Mouse (Mus musculus) activated CD4-positive, CD25-positive, alpha-beta regulatory T cell, adult 4 months (primary cell): ENCODE data around the gene Phf20. TPM values are rescaled to one million over a fixed set of nuclear protein-coding genes. Genes with fewer than 3 reads are reported as not detected.
"Not testable (repeated sequence)": the region's sequence is repeated elsewhere in the genome, so short reads cannot be mapped to it uniquely, and the experiment has no call there.

Experiments
- ATAC-seq: one replicate; pipeline ENCODE4 v1.8.0; 2017
- polyA plus RNA-seq, 2 experiments: library from polyadenylated mRNA; unstranded; fragments of 100-300 nt; shearing (Covaris generic); gene quantifications; one replicate each; pipeline ENCODE4 v1.2.1; 2017

Gene Phf20
- polyA plus RNA-seq, 2 experiments from 2014 or later = 56.4 to 77.6 TPM

- ATAC-seq = no peak
Observed at GRCm38 (mm10) chr2:156201486-156201885, 5.2 kb downstream of the Phf20 start.

DNA sequence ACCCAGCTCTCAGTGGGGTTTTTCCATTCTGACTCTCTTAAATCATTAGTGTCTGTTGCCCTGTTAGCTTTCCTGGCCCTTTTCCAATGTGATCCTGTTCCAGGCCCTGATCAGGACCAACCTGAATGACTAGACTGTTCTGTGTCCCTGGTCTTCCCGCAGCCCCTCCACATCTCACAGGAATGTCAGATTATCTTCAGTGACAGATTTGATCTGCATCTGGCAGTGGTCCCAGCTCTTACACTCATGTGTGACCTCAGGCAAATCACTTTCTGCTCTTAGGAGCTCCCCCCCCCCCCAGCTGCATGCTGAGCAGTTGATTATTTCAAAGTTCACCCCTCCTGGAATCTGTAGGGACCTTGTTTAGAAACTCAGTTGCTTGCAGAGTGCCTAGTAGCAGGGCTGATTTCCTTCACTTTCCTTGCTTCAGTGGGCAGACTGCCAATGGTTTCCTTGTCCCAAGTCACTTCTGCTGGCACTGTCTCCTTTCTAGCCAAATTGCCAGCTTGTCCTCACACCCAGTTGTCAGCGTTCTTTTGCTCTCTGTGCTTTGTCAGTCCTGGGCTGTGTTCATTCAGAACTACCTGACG is 6.7 kb downstream of the Phf20 start:
- no peak for ATAC-seq

DNA sequence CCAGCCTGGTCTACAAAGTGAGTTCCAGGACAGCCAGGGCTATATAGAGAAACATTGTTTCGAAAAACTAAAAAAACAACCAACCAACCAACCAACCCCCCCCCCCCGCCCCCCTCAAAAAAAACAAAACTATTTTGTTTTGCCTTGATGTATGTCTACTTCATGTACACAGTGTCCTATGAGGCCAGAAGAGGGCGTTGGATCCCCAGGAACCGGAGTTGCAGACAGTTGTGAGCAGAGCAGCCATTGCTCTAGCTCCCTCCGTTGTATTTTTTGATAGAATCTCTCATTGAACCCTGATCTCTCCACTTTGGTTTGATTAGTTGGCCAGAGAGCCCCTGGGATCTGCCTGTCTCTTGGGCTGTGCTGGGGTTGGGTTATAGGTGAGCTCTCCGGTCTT is 7.7 kb downstream of the Phf20 start:
- ATAC-seq = no peak

DNA sequence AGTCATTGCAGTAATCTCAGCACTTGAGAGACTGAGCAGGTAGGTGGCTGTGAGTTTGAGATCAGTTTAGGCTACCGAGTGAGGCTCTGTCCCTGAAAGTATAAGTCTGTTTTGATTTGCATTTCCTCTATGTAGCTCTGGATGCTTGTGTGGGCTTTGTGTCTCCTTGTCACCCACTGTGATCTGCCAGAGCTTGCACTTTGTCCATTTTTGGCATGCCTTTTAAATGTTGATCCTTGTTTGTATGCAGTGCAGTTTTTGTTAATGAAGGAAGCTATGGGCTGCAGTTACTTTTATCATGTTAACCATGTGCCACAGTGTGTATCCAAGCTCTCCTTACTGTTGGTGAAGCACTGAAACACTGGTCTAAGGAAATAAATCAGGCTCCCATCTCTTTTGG is 21.5 kb downstream of the Phf20 start:
- ATAC-seq = no peak

- no peak for ATAC-seq
Observed at GRCm38 (mm10) chr2:156222100-156222499, 25.8 kb downstream of the Phf20 start.

GRCm38 (mm10) chr2:156224043-156224442 is 27.8 kb downstream of the Phf20 start:
- ATAC-seq = no peak

- no peak for ATAC-seq
Observed at GRCm38 (mm10) chr2:156227689-156228088, 31.4 kb downstream of the Phf20 start.

DNA sequence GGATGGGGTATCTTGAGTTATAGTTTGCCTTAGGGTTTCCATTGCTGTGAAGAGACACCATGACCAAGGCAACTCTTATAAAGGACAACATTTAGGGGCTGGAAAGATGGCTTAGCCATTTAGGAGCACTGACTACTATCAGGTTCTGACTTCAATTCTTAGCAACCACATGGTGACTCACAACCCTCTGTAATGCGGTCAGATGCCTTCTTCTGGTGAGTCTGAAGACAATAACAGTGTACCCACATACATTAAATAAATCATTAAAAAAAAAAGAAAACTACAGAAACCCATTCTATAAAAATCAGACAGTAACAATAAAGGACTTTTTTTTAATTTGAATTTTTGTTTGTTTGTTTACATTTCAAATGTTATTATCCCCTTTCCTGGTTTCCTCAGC is 32.9 kb downstream of the Phf20 start:
- ATAC-seq = no peak

- no peak for ATAC-seq
Observed at GRCm38 (mm10) chr2:156231340-156231739, 35.1 kb downstream of the Phf20 start.

- ATAC-seq = no peak
Observed at GRCm38 (mm10) chr2:156233275-156233948, 37.1 kb downstream of the Phf20 start.

- ATAC-seq = not testable (repeated sequence)
Observed at GRCm38 (mm10) chr2:156234016-156234415, 37.8 kb downstream of the Phf20 start.

DNA sequence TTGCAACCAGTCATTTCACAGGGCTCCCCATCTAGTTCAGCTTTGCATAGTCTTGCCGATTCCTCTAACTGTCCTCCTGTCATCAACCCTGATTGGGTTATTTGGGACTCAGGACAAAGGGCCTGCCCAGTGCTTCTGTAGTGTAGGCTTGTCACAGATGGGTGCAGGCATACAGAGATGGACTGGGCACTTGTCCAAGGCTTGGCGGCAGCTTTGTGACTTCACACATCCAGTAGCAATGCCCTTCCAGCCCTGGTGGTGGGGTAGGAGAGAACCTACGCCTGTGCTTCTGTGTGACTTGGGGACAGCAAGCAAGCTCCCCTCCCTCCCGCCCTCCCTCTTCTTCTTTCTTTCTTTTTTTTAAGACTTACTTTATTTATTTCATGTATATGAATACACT is 39.6 kb downstream of the Phf20 start:
- ATAC-seq = no peak

- ATAC-seq = no peak
Observed at GRCm38 (mm10) chr2:156241662-156242061, 45.4 kb downstream of the Phf20 start.

DNA sequence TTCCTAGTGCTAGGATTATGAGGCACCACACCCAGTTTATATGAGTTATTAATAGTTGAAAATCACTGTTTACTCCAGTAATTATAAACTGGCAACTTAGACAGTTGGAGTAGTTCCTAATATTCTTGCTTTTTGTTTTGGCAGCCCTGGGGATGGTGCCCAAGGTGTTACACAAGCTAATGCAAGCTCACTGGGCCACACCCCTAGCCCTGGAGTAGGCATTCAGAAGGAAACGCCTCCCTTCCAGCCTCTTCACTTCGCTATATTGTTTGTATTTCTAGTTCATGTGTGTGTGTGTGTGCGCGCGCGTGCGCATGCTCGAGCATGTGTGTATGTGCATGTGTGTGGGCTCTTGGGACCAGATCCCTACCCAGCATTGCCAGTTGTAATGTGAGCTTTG is 46.7 kb downstream of the Phf20 start:
- no peak for ATAC-seq

GRCm38 (mm10) chr2:156247599-156247998 is 51.3 kb downstream of the Phf20 start:
- no peak for ATAC-seq

- ATAC-seq = no peak
Observed at GRCm38 (mm10) chr2:156250761-156251160, 54.5 kb downstream of the Phf20 start.

- no peak for ATAC-seq
Observed at GRCm38 (mm10) chr2:156251291-156251690, 55.0 kb downstream of the Phf20 start.

DNA sequence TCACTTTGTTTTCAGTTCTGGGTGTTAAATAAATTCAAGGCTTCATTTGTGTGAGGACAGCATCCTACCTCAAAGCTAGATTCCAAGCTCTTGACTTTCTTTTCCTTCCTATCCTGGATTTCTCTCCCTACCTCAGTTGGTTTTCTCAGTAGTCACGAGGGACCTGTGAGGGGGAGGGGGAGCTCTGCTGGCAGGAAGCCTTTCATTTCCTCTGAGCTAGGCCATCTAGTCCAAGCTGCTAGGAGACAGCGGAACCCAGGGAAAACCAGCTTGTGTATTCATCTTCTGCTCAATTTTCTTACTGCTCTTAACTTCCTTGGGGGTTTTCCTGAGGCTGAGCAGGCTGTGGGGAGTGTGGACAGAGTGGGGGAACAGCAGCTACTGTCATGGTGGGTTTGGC is 60.8 kb downstream of the Phf20 start:
- ATAC-seq = peak; percentile 43

- peak; percentile 77 for ATAC-seq
Observed at GRCm38 (mm10) chr2:156257922-156258761, 61.9 kb downstream of the Phf20 start.

- no peak for ATAC-seq
Observed at GRCm38 (mm10) chr2:156260968-156261367, 64.7 kb downstream of the Phf20 start.

DNA sequence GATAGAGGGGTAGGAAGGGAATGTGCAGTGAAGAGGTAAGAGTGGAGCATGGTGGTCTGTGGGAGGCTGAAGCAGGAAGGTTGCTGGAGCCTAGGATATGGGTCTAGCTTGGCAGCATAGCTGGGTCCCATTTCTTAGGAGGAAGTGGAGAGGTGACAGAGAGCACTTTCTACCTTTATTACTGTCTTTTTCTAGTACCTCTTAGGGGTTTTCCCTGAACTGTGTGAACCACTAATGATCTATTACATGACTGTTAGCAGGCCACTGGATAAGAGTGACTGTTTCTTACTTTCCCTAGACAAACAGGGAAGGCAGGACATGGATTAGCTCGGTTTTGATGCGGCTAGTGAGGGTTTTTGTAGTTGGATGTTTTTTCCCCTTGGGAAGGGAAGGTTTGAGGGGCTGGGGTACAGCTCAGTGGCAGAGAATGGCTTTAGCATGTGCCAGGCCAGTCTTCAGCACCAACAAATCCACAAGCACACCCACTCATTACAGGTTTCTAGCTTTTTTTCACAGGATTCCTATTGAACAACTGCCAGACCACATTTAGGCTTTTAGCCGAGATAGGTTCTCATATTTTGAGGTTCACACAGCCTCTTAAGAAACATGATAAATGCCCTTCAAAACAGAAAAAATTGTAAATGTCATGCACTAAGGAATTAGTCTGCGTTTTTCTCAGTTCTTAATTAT is 67.1 kb downstream of the Phf20 start:
- ATAC-seq = peak; percentile 55

DNA sequence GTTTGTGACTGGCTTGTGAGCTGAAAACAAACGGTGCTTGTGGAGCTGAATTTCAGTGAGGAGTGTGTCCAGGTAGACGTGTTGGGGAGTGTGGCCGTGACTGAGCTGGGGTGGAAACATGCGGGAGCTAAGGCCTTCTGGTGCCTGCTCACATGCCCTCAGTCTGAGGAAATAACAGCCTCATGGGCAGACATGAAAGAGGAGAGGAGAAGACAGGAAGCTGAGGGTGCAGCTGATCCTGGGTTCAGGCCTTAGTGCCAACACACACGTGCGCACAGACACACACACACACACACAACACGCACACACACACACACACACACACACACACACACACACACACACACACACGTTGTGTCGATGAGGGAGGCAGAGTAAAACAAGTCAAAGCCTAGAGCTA is 71.4 kb downstream of the Phf20 start:
- no peak for ATAC-seq

DNA sequence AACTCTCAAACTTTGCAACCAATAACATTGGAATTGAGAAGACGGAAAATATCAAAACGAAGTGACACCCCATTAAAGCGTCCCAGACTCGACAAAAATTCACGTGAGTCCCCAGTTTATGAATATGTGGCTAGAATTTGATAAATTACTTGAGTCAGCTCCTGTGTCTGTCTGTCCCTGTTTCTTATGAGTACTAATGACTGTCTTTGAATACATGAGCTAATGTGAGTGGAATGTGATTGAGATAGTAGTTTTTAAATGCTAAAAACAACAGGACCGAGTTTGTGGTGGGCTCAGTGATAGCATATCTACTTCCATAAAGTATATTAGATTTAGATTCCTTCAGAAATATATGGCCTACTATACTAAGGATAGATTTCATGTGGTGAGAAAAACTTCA is 76.3 kb downstream of the Phf20 start:
- ATAC-seq = no peak
